Mouse (Mus musculus) forebrain, embryonic 14.5 days (tissue): ENCODE data around the gene Plcb4. TPM values are rescaled to one million over a fixed set of nuclear protein-coding genes. Genes with fewer than 3 reads are reported as not detected.
"Not testable (repeated sequence)": the region's sequence is repeated elsewhere in the genome, so short reads cannot be mapped to it uniquely, and the experiment has no call there.

ENCODE experiments used
- ATAC-seq: fragments of 200-750 bp; cut with Nextera tagmentation; 2 replicates; pipeline ENCODE4 v1.8.0; 2017; ENCODE audit warnings: mild to moderate bottlenecking, moderate library complexity
- DNase-seq: peaks from one replicate; pipeline ENCODE4 v3.0.0-alpha.2; 2015; ENCODE audit warnings: low spot score
- H3K27ac ChIP-seq: fragments of 300-500 bp; sonication (generic); 2 replicates; pipeline ENCODE4 v1.5.1; 2014; ENCODE audit warnings: low read depth, mild to moderate bottlenecking, control low read depth, low read length, moderate library complexity
- H3K27me3 ChIP-seq: fragments of 300-500 bp; sonication (generic); replicated peaks from 2 replicates; pipeline ENCODE4 v1.6.1; 2014; ENCODE audit warnings: low read length, control low read depth, mixed read lengths; ENCODE audit not compliant: control insufficient read depth, insufficient read depth
- H3K36me3 ChIP-seq: fragments of 300-500 bp; sonication (generic); 2 replicates; pipeline ENCODE4 v1.6.1; 2014; ENCODE audit warnings: low read length, control low read depth; ENCODE audit not compliant: control insufficient read depth, insufficient read depth
- H3K4me1 ChIP-seq: fragments of 300-500 bp; sonication (generic); 2 replicates; pipeline ENCODE4 v1.6.1; 2014; ENCODE audit warnings: antibody characterized with exemption, low read length, control low read depth; ENCODE audit not compliant: control insufficient read depth, insufficient read depth
- H3K4me2 ChIP-seq: fragments of 300-500 bp; sonication (generic); 2 replicates; pipeline ENCODE4 v1.6.1; 2014; ENCODE audit warnings: mild to moderate bottlenecking, control low read depth, low read length
- H3K4me3 ChIP-seq: fragments of 300-500 bp; sonication (generic); 2 replicates; pipeline ENCODE4 v1.5.1; 2014; ENCODE audit warnings: low read depth, low read length, control low read depth
- H3K9ac ChIP-seq: fragments of 300-500 bp; sonication (generic); 2 replicates; pipeline ENCODE4 v1.6.1; 2014; ENCODE audit warnings: mild to moderate bottlenecking, low read length, control low read depth, moderate library complexity
- H3K9me3 ChIP-seq: fragments of 300-500 bp; sonication (generic); replicated peaks from 2 replicates; pipeline ENCODE4 v1.6.1; 2016; ENCODE audit warnings: low read length, control low read depth, mixed read lengths; ENCODE audit not compliant: control insufficient read depth
- WGBS: fragments of 180-500 bp; shearing (Covaris S2); extraction: QIAGEN DNeasy Blood & Tissue Kit; methylation state at CpG from one replicate; pipeline ENCODE4 v1.1.7; 2014; 5-methylcytosine and 5-hydroxymethylcytosine counted together
- polyA plus RNA-seq: library from polyadenylated mRNA; unstranded; fragments of >200 nt; fragmentation: Nextera tagmentation; extraction: Ambion mirVana; gene quantifications from 2 replicates; pipeline ENCODE4 v1.2.1, GENCODE M21; 2014

Plcb4 gene
- polyA plus RNA-seq, 1 experiment from 2014 or later = 7.1 TPM

DNA sequence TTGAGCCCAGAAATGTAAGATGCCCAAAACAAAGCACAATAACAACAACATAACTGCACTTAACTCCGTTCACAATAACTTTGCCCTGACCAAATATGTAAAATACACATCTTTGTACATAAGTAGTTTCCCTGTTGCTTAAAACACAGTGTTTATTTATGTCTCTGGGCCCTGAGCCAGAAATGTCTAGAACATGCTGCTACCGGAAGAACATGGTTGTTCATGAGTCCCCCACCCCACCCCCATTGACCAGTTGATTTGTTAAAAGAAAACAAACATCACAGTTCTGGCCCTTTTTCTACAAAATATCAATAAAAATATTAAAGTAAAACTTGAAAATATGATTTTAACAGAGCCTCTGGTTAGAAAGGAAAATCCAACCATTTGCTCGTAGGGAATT, 49.6 kb downstream of the Plcb4 start:
- Histone ChIP-seq H3K4me2 (no peak overlapping the region), H3K27me3 (no peaks in the 10 kb centered on the region), H3K9ac (no peak overlapping the region), H3K27ac (no peak overlapping the region), H3K36me3 (no peaks in the 10 kb centered on the region), H3K9me3 (no peaks in the 10 kb centered on the region), H3K4me3 (no peak overlapping the region), H3K4me1 (peaks cover 19% of the 10 kb centered on the region)
- no peak for ATAC-seq
- WGBS = 76% methylated on average over 3 of the region's 3 CpGs
- peak; percentile 47 for DNase-seq

DNA sequence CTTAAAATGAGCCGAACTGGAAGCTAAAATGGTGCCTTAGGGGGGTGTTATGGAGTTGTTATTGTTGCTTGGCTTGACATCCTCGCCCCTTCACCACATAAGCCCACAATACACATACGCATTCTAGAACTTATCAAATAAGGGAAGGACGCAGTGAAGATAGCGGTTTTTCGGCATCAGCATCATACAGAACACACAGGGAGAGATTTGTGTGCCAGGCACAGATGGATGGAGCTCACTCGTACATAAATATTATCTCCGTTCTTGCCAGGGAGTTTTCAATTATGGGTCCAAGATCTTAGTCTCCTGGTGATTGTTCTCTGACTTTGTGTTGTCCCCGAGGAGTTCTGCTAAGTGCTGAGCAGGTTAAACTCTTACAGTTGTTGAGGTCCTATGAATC, 50.0 kb downstream of the Plcb4 start:
- Histone ChIP-seq H3K27me3 (no peaks in the 10 kb centered on the region), H3K4me2 (no peak overlapping the region), H3K36me3 (no peaks in the 10 kb centered on the region), H3K9ac (no peak overlapping the region), H3K27ac (no peak overlapping the region), H3K9me3 (no peaks in the 10 kb centered on the region), H3K4me3 (no peak overlapping the region), H3K4me1 (peaks cover 19% of the 10 kb centered on the region)
- 78% methylated on average over 9 of the region's 9 CpGs for WGBS
- DNase-seq = peak; percentile 48
- no peak for ATAC-seq

GRCm38 (mm10) chr2:135709736-135710135, 50.9 kb downstream of the Plcb4 start:
- H3K4me3 ChIP-seq = not testable (repeated sequence)

DNA sequence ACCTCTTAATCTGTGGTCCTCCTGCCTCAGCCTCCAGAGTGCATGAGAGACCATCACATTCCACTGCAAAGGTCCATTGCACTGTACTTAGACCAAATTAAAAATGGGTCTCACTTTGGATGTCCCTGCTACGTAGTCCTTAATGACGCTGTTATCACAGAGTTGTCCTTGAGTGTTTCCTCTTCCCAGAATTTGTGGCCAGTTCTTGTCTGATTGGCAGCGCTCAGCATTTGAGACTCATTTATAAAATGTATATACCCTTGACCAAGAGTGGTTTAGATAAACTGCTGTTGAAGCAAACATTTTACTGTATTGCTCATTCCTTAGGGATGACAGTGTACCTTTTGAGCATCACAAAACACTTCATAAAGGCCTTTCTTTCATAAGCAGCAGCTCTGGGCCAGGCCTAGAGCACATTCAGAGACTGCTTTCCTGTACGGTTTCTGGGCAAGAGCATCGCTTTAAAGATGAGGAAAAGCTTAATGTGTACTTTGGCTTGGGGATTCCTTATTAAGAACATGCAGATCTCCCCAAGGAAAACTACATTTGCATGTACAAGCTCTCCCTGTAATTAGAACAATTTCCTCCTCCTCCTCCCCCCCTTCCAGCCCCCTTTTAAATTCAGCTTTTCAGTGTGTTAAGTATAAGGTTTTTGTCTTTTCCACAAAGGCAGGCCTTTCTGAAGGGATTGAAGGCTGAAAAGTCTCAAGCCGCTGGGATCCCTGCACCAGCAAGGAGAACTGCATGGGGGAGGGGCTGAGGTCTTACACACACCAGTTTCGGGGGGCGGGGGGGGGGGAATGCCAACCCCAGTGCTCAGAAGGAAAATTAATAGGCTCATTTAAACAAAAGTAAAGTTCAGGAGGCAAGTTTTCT, 52.5 kb downstream of the Plcb4 start:
- Histone ChIP-seq H3K4me3 (peak overlapping the region; percentile 13; the same call in 1 of the 2 replicates), H3K4me2 (peak overlapping the region; percentile 43), H3K9me3 (no peaks in the 10 kb centered on the region), H3K36me3 (no peaks in the 10 kb centered on the region), H3K27ac (peak overlapping the region; percentile 53), H3K9ac (no peak overlapping the region), H3K27me3 (no peaks in the 10 kb centered on the region), H3K4me1 (peaks cover 19% of the 10 kb centered on the region)
- ATAC-seq (peak; percentile 90), DNase-seq (peak; percentile 93)
- 12% methylated on average over 8 of the region's 8 CpGs for WGBS

More at GRCm38 (mm10) chr2:135709736-135710135, 50.9 kb downstream of the Plcb4 start:
- H3K4me2 ChIP-seq, H3K27me3 ChIP-seq, DNase-seq, H3K9me3 ChIP-seq, ATAC-seq, H3K27ac ChIP-seq, H3K9ac ChIP-seq, H3K36me3 ChIP-seq: not testable (repeated sequence)
- peaks cover 19% of the 10 kb centered on the region for H3K4me1 ChIP-seq

DNA sequence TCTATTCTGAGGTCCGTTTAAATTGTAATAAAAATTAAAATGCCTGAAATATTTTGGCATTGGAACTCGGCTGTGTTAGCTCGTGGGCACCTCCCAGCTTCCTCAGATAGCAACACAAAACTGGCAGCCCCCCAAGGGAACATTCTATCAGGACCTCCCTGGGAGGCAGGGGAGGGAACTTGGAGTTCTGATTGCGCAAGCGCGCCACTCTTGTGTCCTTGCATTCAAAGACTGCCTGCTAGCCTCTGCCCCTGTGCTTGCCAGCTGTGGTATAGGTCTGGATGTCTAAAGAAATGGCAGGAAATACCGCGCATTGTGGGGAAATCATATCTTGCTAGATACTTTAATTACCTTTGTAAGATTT, 53.1 kb downstream of the Plcb4 start:
- under 1% methylated on average over 8 of the region's 8 CpGs for WGBS
- 0 out of 2 replicates have a peak overlapping the region, but pooled peaks have one; percentile 17 for H3K9ac ChIP-seq
- H3K27ac ChIP-seq = peak overlapping the region; percentile 53
- H3K9me3 ChIP-seq = no peaks in the 10 kb centered on the region
- peak; percentile 95 for DNase-seq
- no peaks in the 10 kb centered on the region for H3K27me3 ChIP-seq
- no peaks in the 10 kb centered on the region for H3K36me3 ChIP-seq
- H3K4me2 ChIP-seq = peak overlapping the region; percentile 43
- peak overlapping the region; percentile 13; the same call in 1 of the 2 replicates for H3K4me3 ChIP-seq
- peaks cover 25% of the 10 kb centered on the region for H3K4me1 ChIP-seq
- ATAC-seq = peak; percentile 90

GRCm38 (mm10) chr2:135712331-135712730, 53.5 kb downstream of the Plcb4 start:
- no peaks in the 10 kb centered on the region for H3K36me3 ChIP-seq
- H3K9me3 ChIP-seq = no peaks in the 10 kb centered on the region
- H3K9ac ChIP-seq = 0 out of 2 replicates have a peak overlapping the region, but pooled peaks have one; percentile 26
- H3K4me1 ChIP-seq = peaks cover 27% of the 10 kb centered on the region
- WGBS = 5% methylated on average over 5 of the region's 5 CpGs
- ATAC-seq = peak; percentile 35
- H3K27me3 ChIP-seq = no peaks in the 10 kb centered on the region
- H3K27ac ChIP-seq = 0 out of 2 replicates have a peak overlapping the region, but pooled peaks have one; percentile 17
- H3K4me3 ChIP-seq = no peak overlapping the region
- peak; percentile 44 for DNase-seq
- H3K4me2 ChIP-seq = peak overlapping the region; percentile 43

DNA sequence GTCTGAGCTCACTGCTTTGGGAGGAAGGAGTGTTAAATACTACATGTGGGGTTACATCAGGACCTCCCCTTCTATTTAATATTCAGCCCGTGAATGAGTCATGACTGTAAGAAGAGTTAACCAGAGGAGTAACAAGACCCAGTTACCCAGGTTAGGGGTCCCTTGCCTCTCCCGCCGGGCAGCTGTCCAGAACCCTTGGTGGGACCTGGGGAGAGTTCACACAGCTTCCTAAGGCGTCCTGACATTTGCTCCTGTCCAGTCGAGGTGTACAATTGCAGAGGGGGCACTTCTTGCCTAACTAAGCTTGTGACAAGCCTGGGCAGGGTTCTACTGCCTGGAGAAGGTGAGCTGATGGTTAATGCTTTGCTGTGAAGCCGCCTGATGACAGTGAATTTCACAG, 54.1 kb downstream of the Plcb4 start:
- H3K4me3 ChIP-seq = no peak overlapping the region
- no peaks in the 10 kb centered on the region for H3K9me3 ChIP-seq
- no peaks in the 10 kb centered on the region for H3K27me3 ChIP-seq
- no peaks in the 10 kb centered on the region for H3K36me3 ChIP-seq
- DNase-seq (no peak), ATAC-seq (no peak)
- peak overlapping the region; percentile 43 for H3K4me2 ChIP-seq
- 42% methylated on average over 6 of the region's 6 CpGs for WGBS
- H3K4me1 ChIP-seq = peaks cover 32% of the 10 kb centered on the region
- H3K27ac ChIP-seq = 0 out of 2 replicates have a peak overlapping the region, but pooled peaks have one; percentile 17
- H3K9ac ChIP-seq = no peak overlapping the region

DNA sequence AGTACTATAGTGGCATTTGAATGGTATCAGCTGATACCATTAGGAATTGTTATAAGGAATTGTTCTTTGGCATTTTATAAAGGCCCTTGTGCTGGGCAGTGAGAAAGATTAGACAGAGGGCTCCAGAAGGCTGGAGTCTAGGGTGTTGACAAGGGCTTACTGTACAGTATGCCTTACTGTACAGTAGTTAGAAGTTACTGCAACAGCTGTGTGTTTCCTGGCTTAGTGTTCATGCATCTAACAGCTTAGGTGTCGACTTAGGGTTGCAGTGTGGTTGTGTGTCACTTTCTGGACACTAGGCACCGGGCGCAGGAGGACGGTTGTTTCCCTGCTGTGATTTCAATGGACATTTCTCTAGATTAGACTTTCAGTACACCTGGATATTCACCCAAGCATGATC, 57.4 kb downstream of the Plcb4 start:
- H3K9me3 ChIP-seq = no peaks in the 10 kb centered on the region
- 87% methylated on average over 4 of the region's 4 CpGs for WGBS
- DNase-seq (no peak), ATAC-seq (no peak)
- no peak overlapping the region for H3K4me2 ChIP-seq
- H3K9ac ChIP-seq = no peak overlapping the region
- H3K4me1 ChIP-seq = peaks cover 26% of the 10 kb centered on the region
- H3K27ac ChIP-seq = no peak overlapping the region
- H3K27me3 ChIP-seq = no peaks in the 10 kb centered on the region
- H3K4me3 ChIP-seq = no peak overlapping the region
- no peaks in the 10 kb centered on the region for H3K36me3 ChIP-seq
